Mouse (Mus musculus) stomach, postnatal 0 days (tissue): ENCODE measurements around the gene Mroh2a. TPM values are rescaled to one million over a fixed set of nuclear protein-coding genes. Genes with fewer than 3 reads are reported as not detected.

Source experiments
- ATAC-seq: fragments of 200-750 bp; cut with Nextera tagmentation; 2 replicates; pipeline ENCODE4 v1.8.0; 2017; ENCODE audit not compliant: low FRiP score, low TSS enrichment
- DNase-seq: peaks from one replicate; pipeline ENCODE4 v3.0.0-alpha.2; 2016; ENCODE audit warnings: low spot score
- H3K27ac ChIP-seq: fragments of 300-500 bp; sonication (generic); replicated peaks from 2 replicates; pipeline ENCODE4 v1.5.1; 2014; ENCODE audit warnings: mild to moderate bottlenecking, control low read depth
- H3K27me3 ChIP-seq: fragments of 300-500 bp; sonication (generic); 2 replicates; pipeline ENCODE4 v1.6.1; 2014; ENCODE audit warnings: low read length; ENCODE audit not compliant: control insufficient read depth, insufficient read depth
- H3K36me3 ChIP-seq: fragments of 300-500 bp; sonication (generic); 2 replicates; pipeline ENCODE4 v1.6.1; 2014; ENCODE audit warnings: low read length, mixed read lengths; ENCODE audit not compliant: control insufficient read depth, insufficient read depth
- H3K4me1 ChIP-seq: fragments of 300-500 bp; sonication (generic); replicated peaks from 2 replicates; pipeline ENCODE4 v1.6.1; 2014; ENCODE audit warnings: antibody characterized with exemption; ENCODE audit not compliant: control insufficient read depth, insufficient read depth
- H3K4me2 ChIP-seq: fragments of 300-500 bp; sonication (generic); replicated peaks from 2 replicates; pipeline ENCODE4 v1.6.1; 2014; ENCODE audit warnings: low read depth, mild to moderate bottlenecking, control low read depth, moderate library complexity
- H3K4me3 ChIP-seq: fragments of 300-500 bp; sonication (generic); 2 replicates; pipeline ENCODE4 v1.5.1; 2014; ENCODE audit warnings: low read depth, low read length, control low read depth
- H3K9ac ChIP-seq: fragments of 300-500 bp; sonication (generic); 2 replicates; pipeline ENCODE4 v1.6.1; 2014; ENCODE audit warnings: mild to moderate bottlenecking, low read length, control low read depth, mixed read lengths
- H3K9me3 ChIP-seq: fragments of 300-500 bp; sonication (generic); 2 replicates; pipeline ENCODE4 v1.6.1; 2016; ENCODE audit warnings: low read length; ENCODE audit not compliant: control insufficient read depth
- CTCF ChIP-seq: IDR thresholded peaks from 2 replicates; pipeline ENCODE4 v1.5.1; 2016; ENCODE audit warnings: antibody characterized with exemption, low read depth, mild to moderate bottlenecking, moderate library complexity
- EP300 ChIP-seq: optimal IDR thresholded peaks from 2 replicates; pipeline ENCODE3; 2016; ENCODE audit warnings: antibody characterized with exemption
- WGBS: fragments of 180-500 bp; shearing (Covaris S2); extraction: QIAGEN DNeasy Blood & Tissue Kit; methylation state at CpG from one replicate; pipeline ENCODE4 v1.1.7; 2014; 5-methylcytosine and 5-hydroxymethylcytosine counted together
- polyA plus RNA-seq: library from polyadenylated mRNA; unstranded; fragments of >200 nt; fragmentation: Nextera tagmentation; extraction: Ambion mirVana; gene quantifications from 2 replicates; pipeline ENCODE4 v1.2.1, GENCODE M21; 2015

The Mroh2a gene
- polyA plus RNA-seq, 1 experiment from 2014 or later: 0.84 TPM

GRCm38 (mm10) chr1:88240579-88240978 lies 13.8 kb downstream of the Mroh2a start:
- Histone ChIP-seq H3K9me3 (peaks cover 61% of the 10 kb centered on the region), H3K27me3 (no peaks in the 10 kb centered on the region; the same call in 1 of the 2 replicates), H3K27ac (no peak overlapping the region), H3K4me2 (no peak overlapping the region), H3K4me1 (no peaks in the 10 kb centered on the region), H3K4me3 (no peak overlapping the region), H3K9ac (no peak overlapping the region), H3K36me3 (no peaks in the 10 kb centered on the region)
- ATAC-seq: 0 out of 2 replicates have a peak, but pooled peaks have one; percentile 3
- TF ChIP-seq EP300 (no peak), CTCF (no peak)
- no peak for DNase-seq
- 70% methylated on average over 4 of the region's 4 CpGs for WGBS

GRCm38 (mm10) chr1:88243861-88244260 lies 17.1 kb downstream of the Mroh2a start:
- Histone ChIP-seq H3K36me3 (no peaks in the 10 kb centered on the region), H3K4me3 (no peak overlapping the region), H3K27ac (no peak overlapping the region), H3K9me3 (peaks cover 43% of the 10 kb centered on the region), H3K4me2 (no peak overlapping the region), H3K4me1 (no peaks in the 10 kb centered on the region), H3K27me3 (no peaks in the 10 kb centered on the region; the same call in 1 of the 2 replicates), H3K9ac (no peak overlapping the region)
- 62% methylated on average over 5 of the region's 5 CpGs for WGBS
- TF ChIP-seq EP300: no peak
- TF ChIP-seq CTCF: no peak
- DNase-seq (no peak), ATAC-seq (no peak)

GRCm38 (mm10) chr1:88245881-88246280 lies 19.1 kb downstream of the Mroh2a start:
- ATAC-seq (no peak; the same call in 1 of the 2 replicates), DNase-seq (no peak)
- Histone ChIP-seq H3K27ac (no peak overlapping the region), H3K9ac (no peak overlapping the region), H3K4me3 (no peak overlapping the region), H3K9me3 (peaks cover 48% of the 10 kb centered on the region), H3K4me2 (no peak overlapping the region), H3K27me3 (no peaks in the 10 kb centered on the region), H3K4me1 (no peaks in the 10 kb centered on the region), H3K36me3 (no peaks in the 10 kb centered on the region)
- WGBS: 75% methylated on average over 6 of the region's 6 CpGs
- TF ChIP-seq CTCF: no peak
- TF ChIP-seq EP300: no peak

- DNase-seq: no peak
- 46% methylated on average over 6 of the region's 6 CpGs for WGBS
- no peak for ATAC-seq
- peaks cover 47% of the 10 kb centered on the region for H3K9me3 ChIP-seq
- H3K9ac ChIP-seq: no peak overlapping the region
- no peak for TF ChIP-seq EP300
- TF ChIP-seq CTCF: no peak
- H3K27me3 ChIP-seq: no peaks in the 10 kb centered on the region
- H3K36me3 ChIP-seq: no peaks in the 10 kb centered on the region
- no peak overlapping the region for H3K4me2 ChIP-seq
- no peak overlapping the region for H3K4me3 ChIP-seq
- H3K4me1 ChIP-seq: no peaks in the 10 kb centered on the region
- H3K27ac ChIP-seq: no peak overlapping the region
Measured at GRCm38 (mm10) chr1:88246386-88246785, 19.6 kb downstream of the Mroh2a start.

- WGBS: 43% methylated on average over 2 of the region's 2 CpGs
- Histone ChIP-seq H3K4me2 (no peak overlapping the region), H3K36me3 (no peaks in the 10 kb centered on the region), H3K27me3 (no peaks in the 10 kb centered on the region), H3K4me1 (no peaks in the 10 kb centered on the region), H3K27ac (no peak overlapping the region), H3K9ac (no peak overlapping the region), H3K4me3 (no peak overlapping the region), H3K9me3 (peaks cover 42% of the 10 kb centered on the region)
- no peak for DNase-seq
- TF ChIP-seq CTCF: no peak
- no peak for TF ChIP-seq EP300
- no peak for ATAC-seq
Measured at GRCm38 (mm10) chr1:88247660-88248059, 20.9 kb downstream of the Mroh2a start.

- DNase-seq (no peak), ATAC-seq (no peak)
- no peak overlapping the region for H3K27ac ChIP-seq
- 65% methylated on average over 4 of the region's 4 CpGs for WGBS
- H3K9ac ChIP-seq: no peak overlapping the region
- H3K4me3 ChIP-seq: no peak overlapping the region
- H3K4me2 ChIP-seq: no peak overlapping the region
- no peak for TF ChIP-seq EP300
- no peak for TF ChIP-seq CTCF
- H3K27me3 ChIP-seq: no peaks in the 10 kb centered on the region
- H3K4me1 ChIP-seq: no peaks in the 10 kb centered on the region
- H3K9me3 ChIP-seq: peaks cover 40% of the 10 kb centered on the region
- H3K36me3 ChIP-seq: no peaks in the 10 kb centered on the region
Measured at GRCm38 (mm10) chr1:88248658-88249057, 21.9 kb downstream of the Mroh2a start.
